ENCODE assay signal across 8 mouse cellular contexts in the genomic region with DNA sequence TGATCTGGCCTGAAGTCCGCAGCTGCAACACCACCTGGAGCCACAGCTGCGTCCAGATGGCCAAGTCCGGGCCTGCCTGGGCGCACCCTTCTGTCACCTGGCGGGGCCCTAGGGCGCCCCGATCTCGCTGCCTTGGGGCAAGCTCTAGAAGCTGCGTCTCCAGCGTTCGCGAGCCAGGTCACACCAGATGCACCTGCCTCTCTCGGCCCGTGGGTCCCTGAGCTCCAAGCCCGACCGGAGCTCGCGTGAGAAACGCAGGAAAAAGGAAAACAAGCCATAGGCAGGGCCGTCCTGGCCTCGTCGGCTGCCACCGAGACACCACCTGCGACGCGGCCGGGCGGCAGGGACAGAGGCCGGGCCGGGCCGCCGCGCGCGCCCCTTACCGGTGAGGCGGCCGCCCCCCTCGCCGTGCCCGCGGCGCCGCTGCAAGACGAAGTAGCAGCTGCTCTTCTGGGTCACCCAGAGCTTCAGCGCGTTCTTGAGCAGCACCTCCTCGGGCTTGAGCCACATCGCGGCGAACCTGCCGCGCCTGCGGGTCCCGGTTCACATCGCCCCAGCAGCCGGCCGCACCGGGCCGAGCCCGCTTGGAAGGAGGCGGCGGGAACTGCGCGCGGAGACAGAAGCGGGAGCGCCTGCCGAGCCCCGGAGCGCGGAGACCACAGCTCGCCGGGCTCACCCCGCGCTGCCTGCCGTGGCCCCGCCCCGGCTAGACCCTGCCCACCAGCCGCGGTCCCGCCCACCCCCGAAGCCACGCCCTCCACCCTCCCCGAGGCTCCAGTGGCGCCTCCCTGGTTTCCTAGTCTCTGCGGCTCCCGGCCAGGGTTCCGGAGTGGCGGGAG. TPM values are rescaled to one million over a fixed set of nuclear protein-coding genes. Genes with fewer than 3 reads are reported as not detected.
DNase-seq lines count a peak whose midpoint lies in the region; ATAC-seq and TF ChIP-seq lines count a peak whose summit lies in the region.

A gene (minus strand): TSS at position 699 of the 839 bp plus-strand sequence.

- peaks cover 0 to 7% of the 10 kb centered on the region in 2 experiments; a peak in 2 of 4 replicates for H3K36me3 ChIP-seq in MEL (ENCODE audit: control insufficient read depth in 1 of 2, insufficient read depth in 2 of 2, low read length in 2 of 2)
- H3K36me3 ChIP-seq in forebrain, postnatal 0 days (ENCODE audit: insufficient read depth): no peaks in the 10 kb centered on the region
- H3K36me3 ChIP-seq in lung, embryonic 15.5 days: no peaks in the 10 kb centered on the region
- no peaks in the 10 kb centered on the region for H3K36me3 ChIP-seq in thymus, adult 2 months (ENCODE audit: control insufficient read depth, insufficient read depth, low read length)

- peaks cover 3 to 19% of the 10 kb centered on the region in 2 experiments for H3K4me1 ChIP-seq in MEL (ENCODE audit: control insufficient read depth in 1 of 2, insufficient read depth in 2 of 2, low read length in 2 of 2)
- H3K4me1 ChIP-seq in cerebellum, adult 2 months (ENCODE audit: control insufficient read depth, insufficient read depth, low read length): peaks cover 7% of the 10 kb centered on the region
- peaks cover 13% of the 10 kb centered on the region; the same call in 1 of the 2 replicates for H3K4me1 ChIP-seq in forebrain, postnatal 0 days (ENCODE audit: insufficient read depth)
- H3K4me1 ChIP-seq in lung, embryonic 15.5 days: peaks cover 14% of the 10 kb centered on the region
- peaks cover 17% of the 10 kb centered on the region for H3K4me1 ChIP-seq in thymus, adult 2 months (replicated peaks; ENCODE audit: control insufficient read depth, insufficient read depth, low read length)

- peak within 1 kb of the TSS; percentile 99 for H3K4me2 ChIP-seq in forebrain, postnatal 0 days (ENCODE audit: low read depth)
- H3K4me2 ChIP-seq in lung, embryonic 15.5 days: peak within 1 kb of the TSS; percentile 88

- WGBS in cerebellum, adult 2 months: under 1% methylated on average over 83 of the region's 90 CpGs
- WGBS in forebrain, postnatal 0 days: 1% methylated on average over 85 of the region's 90 CpGs
- WGBS in lung, embryonic 15.5 days: under 1% methylated on average over 77 of the region's 90 CpGs
- WGBS in thymus, adult 2 months: under 1% methylated on average over 90 of the region's 90 CpGs

- TF ChIP-seq CTCF in MEL (IDR thresholded peaks at IDR 0.05 in 2 of 3, conservative IDR thresholded peaks at IDR 0.05 in 1 of 3; ENCODE audit: control insufficient read depth in 1 of 3, insufficient read depth in 1 of 3, low read depth in 2 of 3, low read length in 3 of 3, poor library complexity in 1 of 3, severe bottlenecking in 1 of 3): no peak
- TF ChIP-seq CTCF in cerebellum, adult 2 months (IDR thresholded peaks at IDR 0.05; ENCODE audit: borderline replicate concordance, insufficient read depth, low read depth, low read length): no peak
- TF ChIP-seq CTCF in forebrain, postnatal 0 days (IDR thresholded peaks at IDR 0.05; ENCODE audit: low read depth): no peak
- no peak for TF ChIP-seq CTCF in layer of hippocampus, adult 2 months (conservative IDR thresholded peaks at IDR 0.05)
- TF ChIP-seq CTCF in thymus, adult 2 months (IDR thresholded peaks at IDR 0.05; ENCODE audit: borderline replicate concordance, control insufficient read depth, extremely low read depth, insufficient read depth, low read length, poor library complexity): 0 out of 2 replicates have a peak, but pooled peaks have one; percentile 28

- TF ChIP-seq EP300 in MEL (IDR thresholded peaks at IDR 0.05; ENCODE audit: low read depth in 1 of 2, low read length in 2 of 2): no peak

- TF ChIP-seq POLR2A in MEL (IDR thresholded peaks at IDR 0.05; ENCODE audit: control insufficient read depth in 1 of 2, insufficient read depth in 1 of 2, low read depth in 1 of 2, low read length in 2 of 2, poor library complexity in 1 of 2): peak; percentile 72 to 84
- TF ChIP-seq POLR2A in cerebellum, adult 2 months (IDR thresholded peaks at IDR 0.05; ENCODE audit: borderline replicate concordance, insufficient read depth, low read length): peak; percentile 80
- peak; percentile 46; the same call in 1 of the 2 replicates for TF ChIP-seq POLR2A in thymus, adult 2 months (IDR thresholded peaks at IDR 0.05; ENCODE audit: control insufficient read depth, extremely low read depth, insufficient read depth, low read length, poor library complexity)

- no peak for TF ChIP-seq RAD21 in MEL (IDR thresholded peaks at IDR 0.05; ENCODE audit: low read depth, low read length)

- no peak within 1 kb of the TSS for H3K27ac ChIP-seq in MEL (ENCODE audit: control insufficient read depth, low read depth, low read length)
- peak within 1 kb of the TSS; percentile 69 for H3K27ac ChIP-seq in cerebellum, adult 2 months (ENCODE audit: insufficient read depth, low read length)
- peak within 1 kb of the TSS; percentile 81 for H3K27ac ChIP-seq in forebrain, postnatal 0 days (ENCODE audit: low read depth, low read length)
- peak within 1 kb of the TSS; percentile 88 for H3K27ac ChIP-seq in layer of hippocampus, adult 2 months
- H3K27ac ChIP-seq in lung, embryonic 15.5 days: peak within 1 kb of the TSS; percentile 86
- no peak within 1 kb of the TSS for H3K27ac ChIP-seq in thymus, adult 2 months (ENCODE audit: control insufficient read depth, insufficient read depth, low read length)

- peak; percentile 86 for DNase-seq in MEL (ENCODE audit: low read depth, low spot score)
- peak; percentile 87 to 90 for DNase-seq in cerebellum, adult 2 months
- DNase-seq in forebrain, postnatal 0 days: peak; percentile 92
- DNase-seq in heart, postnatal 36 days: peak; percentile 87 to 88
- DNase-seq in layer of hippocampus, adult 2 months (ENCODE audit: low spot score in 2 of 2): peak; percentile 85
- peak; percentile 90 for DNase-seq in ovary, adult 18-20 months (ENCODE audit: low spot score)
- peak; percentile 76 for DNase-seq in thymus, adult 2 months

- no peaks in the 10 kb centered on the region for H3K9me3 ChIP-seq in MEL (replicated peaks; ENCODE audit: insufficient read depth, low read length)
- no peaks in the 10 kb centered on the region for H3K9me3 ChIP-seq in forebrain, postnatal 0 days (ENCODE audit: low read length)
- H3K9me3 ChIP-seq in lung, embryonic 15.5 days: no peaks in the 10 kb centered on the region

- no peaks in the 10 kb centered on the region; the same call in 1 of the 2 replicates for H3K79me2 ChIP-seq in MEL (ENCODE audit: control insufficient read depth, insufficient read depth, low read length, poor library complexity)

- intact Hi-C loops in heart, postnatal 36 days (cut with DNase I): loop anchor here (2.0 to 5.0 kb wide), 2 partner anchors 86 to 109 kb away; no protein-coding TSS in a partner anchor

- ATAC-seq in forebrain, postnatal 0 days: peak; percentile 96
- ATAC-seq in lung, embryonic 15.5 days (ENCODE audit: borderline replicate concordance, extremely low read depth, low FRiP score, low TSS enrichment): peak; percentile 98

- H3K4me3 ChIP-seq in MEL (ENCODE audit: control insufficient read depth in 1 of 2, insufficient read depth in 1 of 2, low read depth in 2 of 2, low read length in 2 of 2): peak within 1 kb of the TSS; percentile 67 to 99
- H3K4me3 ChIP-seq in cerebellum, adult 2 months (replicated peaks; ENCODE audit: insufficient read depth, low read depth, low read length): peak within 1 kb of the TSS; percentile 97
- peak within 1 kb of the TSS; percentile 84 for H3K4me3 ChIP-seq in forebrain, postnatal 0 days (ENCODE audit: low read depth, low read length)
- H3K4me3 ChIP-seq in layer of hippocampus, adult 2 months: peak within 1 kb of the TSS; percentile 73
- H3K4me3 ChIP-seq in lung, embryonic 15.5 days: peak within 1 kb of the TSS; percentile 68
- H3K4me3 ChIP-seq in thymus, adult 2 months (ENCODE audit: control insufficient read depth, insufficient read depth, low read length): peak within 1 kb of the TSS; percentile 87

- H3K27me3 ChIP-seq in MEL (ENCODE audit: control insufficient read depth in 1 of 2, insufficient read depth in 2 of 2, low read length in 2 of 2): no peaks in the 10 kb centered on the region
- no peaks in the 10 kb centered on the region for H3K27me3 ChIP-seq in cerebellum, adult 2 months (ENCODE audit: control insufficient read depth, insufficient read depth, low read length)
- H3K27me3 ChIP-seq in forebrain, postnatal 0 days (ENCODE audit: insufficient read depth, low read length): no peaks in the 10 kb centered on the region
- peaks cover 11% of the 10 kb centered on the region; the same call in 1 of the 2 replicates for H3K27me3 ChIP-seq in lung, embryonic 15.5 days
- no peaks in the 10 kb centered on the region; the same call in 1 of the 2 replicates for H3K27me3 ChIP-seq in thymus, adult 2 months (ENCODE audit: control insufficient read depth, insufficient read depth, low read length)

- peak within 1 kb of the TSS; percentile 69 for H3K9ac ChIP-seq in MEL (ENCODE audit: control insufficient read depth, low read depth, low read length, poor library complexity, severe bottlenecking)
- H3K9ac ChIP-seq in forebrain, postnatal 0 days: peak within 1 kb of the TSS; percentile 77
- peak within 1 kb of the TSS; percentile 72 for H3K9ac ChIP-seq in lung, embryonic 15.5 days

TF ChIP-seq in MEL, 35 proteins besides CTCF, POLR2A, EP300 and RAD21 (continues in another document):
- TF ChIP-seq TCF12 (IDR thresholded peaks at IDR 0.05; ENCODE audit: low read depth, low read length) (peak; percentile 31), MEF2A (IDR thresholded peaks at IDR 0.05; ENCODE audit: extremely low read depth, insufficient replicate concordance, low read depth, low read length, poor library complexity, severe bottlenecking) (no peak), NRF1 (IDR thresholded peaks at IDR 0.05; ENCODE audit: insufficient read depth, low read depth, low read length, poor library complexity, severe bottlenecking) (0 out of 2 replicates have a peak, but pooled peaks have one; percentile 8), MAX (IDR thresholded peaks at IDR 0.05; ENCODE audit: low read length) (no peak), MYB (IDR thresholded peaks at IDR 0.05; ENCODE audit: low read depth, low read length) (no peak), ZKSCAN1 (IDR thresholded peaks at IDR 0.05; ENCODE audit: low read depth, low read length) (no peak), GATA1 (IDR thresholded peaks at IDR 0.05; ENCODE audit: low read depth, low read length) (no peak), TBP (IDR thresholded peaks at IDR 0.05; ENCODE audit: low read depth, low read length) (no peak)

RNA-seq across cellular contexts. Expression of the gene that starts here (rescaled TPM):
- 1.5 TPM in 2 replicates for total RNA-seq in MEL (2012; rRNA removed)
- 1 to 10 TPM in 1 of 2 experiments, not detected in 1; 2.4 TPM for polyA plus RNA-seq in MEL (2012; ENCODE audit: insufficient read depth in 1 of 2, insufficient read length in 2 of 2, low read depth in 1 of 2, low replicate concordance in 2 of 2, missing spikeins in 1 of 2)
- polyA plus RNA-seq in cerebellum, adult 2 months (2012; rRNA removed): 29.2 and 34.0 TPM in 2 replicates
- total RNA-seq in forebrain, postnatal 0 days (2014; rRNA removed): 15.9 and 19.3 TPM in 2 replicates
- polyA plus RNA-seq in forebrain, postnatal 0 days (2015; fragmentation: Nextera tagmentation; extraction: Ambion mirVana): 6.0 and 7.7 TPM in 2 replicates
- 1 to 10 TPM; 5.5 to 6.5 TPM for total RNA-seq in heart, postnatal 36 days (2021)
- total RNA-seq in layer of hippocampus, adult 2 months (2021): 10 to 100 TPM; 10.6 to 14.3 TPM
- polyA plus RNA-seq in lung, embryonic 15.5 days (2015; fragmentation: Nextera tagmentation; extraction: Ambion mirVana): 10.6 and 13.4 TPM in 2 replicates
- polyA plus RNA-seq in thymus, adult 2 months (2012; rRNA removed): 24.7 and 26.8 TPM in 2 replicates

Comparison
In these comparisons a context has a peak if more than half of its experiments do, and no peak if none do; other contexts are left out.
1. H3K27ac ChIP-seq: peak in cerebellum, adult 2 months (single experiment), forebrain, postnatal 0 days (single experiment), layer of hippocampus, adult 2 months (single experiment) and lung, embryonic 15.5 days (single experiment); none in MEL (single experiment) and thymus, adult 2 months (single experiment).
2. Peak in every context shown above with its lines, with median percentiles within 50 percentile points of each other: DNase-seq, H3K4me3 ChIP-seq, H3K9ac ChIP-seq and POLR2A ChIP-seq.